ENCODE assay signal across 29 mouse cellular contexts in genomic region chr2:128149596-128149995, GRCm38 (mm10).
"Had no signal": no experiment of that assay in that cellular context is flagged by ENCODE, and none has a peak within 500 bp of the region (broad histone marks: within the 10 kb centered on the region; RNA-seq: fewer than 3 reads in every experiment).

No protein-coding gene starts in this region.

- H3K27ac ChIP-seq: heart, adult 2 months; heart, embryonic 10.5 days; heart, embryonic 13.5 days; heart, embryonic 15.5 days; hindbrain, embryonic 10.5 days; hindbrain, embryonic 12.5 days; hindbrain, embryonic 13.5 days; hindbrain, embryonic 14.5 days; hindbrain, embryonic 15.5 days; hindbrain, postnatal 0 days; intestine, embryonic 15.5 days; kidney, embryonic 15.5 days; kidney, postnatal 0 days; layer of hippocampus, adult 2 months; left cerebral cortex, adult 2 months had no signal

- H3K9ac ChIP-seq: heart, embryonic 12.5 days; heart, embryonic 13.5 days; heart, embryonic 15.5 days; hindbrain, embryonic 12.5 days; hindbrain, embryonic 13.5 days; hindbrain, embryonic 14.5 days; hindbrain, embryonic 15.5 days; intestine, embryonic 15.5 days; kidney, embryonic 15.5 days had no signal

- H3K27me3 ChIP-seq: heart, embryonic 12.5 days; heart, embryonic 13.5 days; heart, embryonic 15.5 days; hindbrain, embryonic 12.5 days; hindbrain, embryonic 13.5 days; hindbrain, embryonic 15.5 days; intestine, embryonic 15.5 days; kidney, embryonic 15.5 days had no signal

- DNase-seq: heart, adult 18-20 months; heart, adult 2 months; heart, postnatal 10 days; heart, postnatal 14 days; heart, postnatal 36 days; heart, postnatal 4 days; kidney, adult 11 months; layer of hippocampus, adult 9-11 months; layer of hippocampus, postnatal 36 days had no signal

- H3K4me1 ChIP-seq: intestine, embryonic 15.5 days had no signal

- H3K4me3 ChIP-seq: heart, adult 2 months; heart, embryonic 10.5 days; heart, embryonic 12.5 days; heart, embryonic 13.5 days; heart, embryonic 15.5 days; hindbrain, embryonic 10.5 days; hindbrain, embryonic 12.5 days; hindbrain, embryonic 13.5 days; hindbrain, embryonic 15.5 days; intestine, embryonic 15.5 days; kidney, embryonic 15.5 days; layer of hippocampus, adult 2 months; left cerebral cortex, adult 2 months had no signal

- H3K4me2 ChIP-seq: heart, embryonic 11.5 days; heart, embryonic 12.5 days; heart, embryonic 13.5 days; heart, embryonic 15.5 days; hindbrain, embryonic 12.5 days; hindbrain, embryonic 13.5 days; hindbrain, embryonic 14.5 days; hindbrain, embryonic 15.5 days; intestine, embryonic 15.5 days; kidney, embryonic 15.5 days had no signal

- H3K9me3 ChIP-seq: heart, embryonic 10.5 days; heart, embryonic 12.5 days; heart, embryonic 13.5 days; heart, embryonic 15.5 days; hindbrain, embryonic 10.5 days; hindbrain, embryonic 12.5 days; hindbrain, embryonic 13.5 days; hindbrain, embryonic 15.5 days; intestine, embryonic 15.5 days; kidney, embryonic 15.5 days had no signal

- ATAC-seq: hindbrain, embryonic 16.5 days; hindbrain, postnatal 0 days; inflammation-experienced regulatory T-cells, adult 6 months; intestine, embryonic 15.5 days; intestine, embryonic 16.5 days; intestine, postnatal 0 days had no signal
